Mouse (Mus musculus): ENCODE measurements around the gene Adamts10.

Adamts10 gene

DNA sequence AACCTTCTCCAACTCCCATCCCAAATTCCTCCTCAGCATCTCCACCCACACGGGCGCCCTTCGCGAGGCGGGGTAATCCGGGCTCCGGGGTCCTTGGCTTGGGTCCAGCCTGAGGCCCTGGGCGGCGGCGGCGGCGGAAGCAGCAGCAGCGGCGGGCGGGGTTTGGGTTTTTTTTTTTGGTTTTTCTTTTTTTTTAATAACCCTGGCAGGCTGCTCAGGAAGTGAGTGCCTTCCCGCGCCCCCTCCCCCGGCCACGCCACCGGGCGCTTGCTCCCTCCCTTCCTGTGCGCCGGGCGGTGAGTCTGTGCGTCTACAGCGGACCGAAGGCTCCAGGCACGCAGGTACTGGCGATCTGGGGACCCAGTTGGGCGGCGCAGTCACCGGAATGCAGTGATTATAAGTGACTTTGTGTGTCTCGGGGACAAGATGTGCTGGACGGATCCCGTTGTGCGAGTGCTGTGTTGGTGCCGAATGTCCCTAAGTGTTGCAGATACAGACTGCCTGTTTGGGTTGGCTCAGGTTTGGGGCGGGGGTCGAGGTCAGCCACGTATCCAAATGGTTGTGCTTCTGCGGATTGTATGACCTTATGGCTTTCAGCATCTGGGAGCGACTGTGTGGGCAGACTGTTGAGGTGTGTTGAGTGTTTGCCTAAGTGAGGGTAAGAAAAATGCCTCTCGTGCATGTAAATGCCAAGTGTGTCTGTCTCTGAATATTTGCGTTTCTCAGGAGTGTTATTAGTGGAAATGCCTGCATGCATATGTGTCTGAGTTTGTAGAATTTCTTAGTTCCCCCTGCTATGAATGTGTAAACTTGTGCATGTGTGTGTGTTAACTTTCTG lies at the start of gene Adamts10:
TSS of gene Adamts10 (plus strand) at position 287 of the 838 bp plus-strand sequence.
- DNase-seq (ENCODE audit: low read depth, low spot score) = peak; percentile 47

DNA sequence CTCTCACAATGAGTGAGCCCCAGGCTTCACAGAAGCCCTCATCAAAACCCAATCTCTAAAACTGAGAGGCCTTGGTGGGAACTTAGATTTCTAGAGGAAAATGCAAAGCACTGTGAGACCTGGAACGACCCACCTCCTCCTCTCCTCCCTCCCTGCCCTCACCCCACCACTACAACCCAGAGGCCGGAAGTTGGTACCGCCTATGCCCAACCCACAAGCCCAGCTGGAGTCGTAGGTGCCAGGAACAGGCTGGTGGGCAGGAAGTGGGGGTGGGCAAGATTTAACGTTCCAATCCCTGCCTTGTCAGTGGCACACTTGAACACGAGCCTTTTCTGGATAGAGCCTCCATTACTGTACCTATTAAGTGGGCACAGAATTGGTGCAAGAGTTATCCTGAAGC lies 40.0 kb upstream of the Adamts10 start:
- DNase-seq (ENCODE audit: low read depth, low spot score) = no peak

DNA sequence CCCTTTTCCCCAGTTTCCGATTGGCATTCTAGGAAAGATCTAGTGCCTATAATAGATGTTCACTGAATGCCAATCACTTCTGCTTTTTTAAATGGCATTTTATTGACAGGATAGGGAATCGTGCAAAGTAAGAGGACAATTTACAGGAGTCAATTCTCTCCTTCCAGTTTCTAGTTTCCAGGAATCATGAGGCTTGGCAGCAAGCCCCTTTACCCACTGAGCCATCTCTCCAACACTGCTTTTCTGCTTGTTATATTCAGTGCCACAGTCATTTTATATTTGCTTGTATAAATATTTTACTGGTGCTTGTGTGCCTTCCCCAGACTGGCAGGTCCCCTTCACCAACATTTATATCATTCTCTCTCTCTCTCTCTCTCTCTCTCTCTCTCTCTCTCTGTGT lies 36.8 kb upstream of the Adamts10 start:
- DNase-seq (ENCODE audit: low read depth, low spot score) = no peak

DNA sequence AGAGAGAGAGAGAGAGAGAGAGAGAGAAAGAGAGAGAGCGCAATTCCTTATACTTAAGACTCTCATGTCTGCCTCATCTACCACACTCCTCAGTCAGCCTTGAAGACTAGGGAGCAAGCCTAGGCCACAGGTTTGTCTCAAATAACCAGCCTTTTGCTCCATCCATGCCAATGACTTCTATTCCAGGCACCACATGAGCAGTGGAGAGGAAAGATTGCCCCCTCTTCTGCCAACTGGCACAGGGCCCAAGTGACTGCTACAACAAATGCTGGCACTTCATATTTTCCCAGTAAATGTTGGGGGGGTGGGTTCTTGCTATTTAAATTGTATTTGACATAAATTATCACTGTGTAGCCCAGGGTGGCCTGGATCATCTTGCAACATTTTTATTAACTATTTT lies 36.4 kb upstream of the Adamts10 start:
- DNase-seq (ENCODE audit: low read depth, low spot score) = peak; percentile 27

DNA sequence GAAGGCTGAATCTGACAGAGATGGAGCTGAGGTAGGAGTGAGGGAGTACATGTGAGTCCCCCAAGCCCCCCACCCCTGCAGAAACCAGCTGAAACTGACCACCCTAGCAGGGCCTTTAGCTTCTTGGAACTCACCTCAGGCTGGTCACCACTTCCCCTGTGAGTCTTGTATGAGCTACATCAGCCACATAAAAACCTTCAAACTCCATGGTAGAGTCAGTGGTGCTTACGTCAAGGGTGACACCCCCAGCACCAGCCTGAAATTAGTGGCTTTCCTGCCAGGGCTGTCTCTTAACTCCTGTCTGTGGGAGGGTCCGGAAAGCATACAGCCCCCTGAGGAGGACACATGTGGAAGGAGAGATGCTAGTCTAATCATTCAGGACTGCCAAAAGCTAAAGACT lies 32.6 kb upstream of the Adamts10 start:
- DNase-seq (ENCODE audit: low read depth, low spot score) = no peak

DNA sequence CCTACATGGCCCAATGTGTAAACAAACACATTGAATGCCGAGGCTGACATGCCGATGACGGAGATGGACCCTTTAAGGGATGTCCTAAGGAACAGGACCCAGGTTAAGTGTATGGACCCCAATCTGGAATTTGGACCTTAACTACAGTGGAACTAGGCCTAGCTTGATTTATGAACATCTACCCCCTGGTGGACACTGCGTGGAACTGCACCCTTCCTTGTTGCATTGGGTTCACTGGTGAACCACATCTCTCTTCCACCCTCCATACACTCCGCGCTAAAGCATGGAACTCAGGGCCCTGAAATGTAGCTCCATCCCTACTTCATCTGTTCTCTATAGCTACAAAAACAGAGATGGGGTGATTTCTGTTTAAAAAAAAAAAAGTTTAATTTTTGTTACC lies 30.9 kb upstream of the Adamts10 start:
- DNase-seq (ENCODE audit: low read depth, low spot score) = no peak

DNA sequence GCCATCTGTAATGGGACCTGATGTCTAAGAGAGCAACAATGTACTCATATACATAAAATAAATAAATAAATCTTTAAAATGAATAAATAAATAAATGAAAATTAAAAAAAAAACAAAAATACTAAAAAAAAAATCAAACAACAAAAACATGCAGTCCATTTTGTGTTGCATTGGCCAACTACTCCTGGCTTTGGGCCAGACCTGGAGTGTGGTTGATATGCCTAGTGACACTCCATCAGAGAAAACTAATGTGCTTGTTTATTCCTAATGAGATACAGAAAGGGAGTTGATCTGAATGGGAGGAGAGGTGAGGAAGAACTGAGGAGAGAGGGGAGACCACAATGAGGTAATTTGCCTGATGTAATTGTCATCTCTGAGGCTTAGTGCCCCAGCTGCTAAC lies 29.4 kb upstream of the Adamts10 start:
- DNase-seq (ENCODE audit: low read depth, low spot score) = no peak

DNA sequence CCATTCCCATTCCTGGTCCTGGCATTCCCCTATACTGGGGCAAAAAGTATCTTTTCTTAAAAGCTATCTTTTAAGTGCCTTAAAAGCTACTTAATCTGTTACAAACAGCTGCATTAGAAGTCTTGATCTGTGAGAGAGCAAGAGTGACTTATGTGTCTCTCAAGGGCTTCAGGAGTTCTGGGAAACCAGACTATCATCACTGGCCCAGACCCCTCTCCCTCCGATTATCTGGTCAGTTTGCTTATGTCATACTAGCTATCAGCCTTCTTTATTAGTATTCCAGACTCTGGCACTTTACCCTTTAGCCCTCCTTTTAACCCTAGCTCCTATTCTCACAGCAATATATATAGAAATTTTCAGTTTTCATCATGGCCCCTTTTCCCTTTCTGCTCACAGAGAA lies 25.1 kb upstream of the Adamts10 start:
- no peak for DNase-seq (ENCODE audit: low read depth, low spot score)

DNA sequence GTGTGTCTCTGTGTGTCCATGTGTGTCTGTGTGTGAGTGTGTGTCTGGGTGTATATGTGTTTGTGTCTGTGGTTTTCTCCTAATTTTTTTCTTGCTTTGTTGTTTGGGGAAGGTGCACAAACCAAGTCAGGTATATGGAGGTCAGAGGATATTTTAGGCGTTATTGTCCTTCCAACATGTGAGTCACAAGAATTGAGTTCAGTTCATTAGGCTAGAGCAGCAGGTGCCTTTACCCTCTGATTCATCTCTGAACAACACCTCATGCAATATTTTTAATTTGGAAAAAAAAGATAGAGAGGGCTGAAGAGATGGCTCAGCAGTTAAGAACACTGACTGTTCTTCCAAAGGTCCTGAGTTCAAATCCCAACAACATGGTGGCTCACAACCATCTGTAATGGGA lies 15.6 kb upstream of the Adamts10 start:
- no peak for DNase-seq (ENCODE audit: low read depth, low spot score)

DNA sequence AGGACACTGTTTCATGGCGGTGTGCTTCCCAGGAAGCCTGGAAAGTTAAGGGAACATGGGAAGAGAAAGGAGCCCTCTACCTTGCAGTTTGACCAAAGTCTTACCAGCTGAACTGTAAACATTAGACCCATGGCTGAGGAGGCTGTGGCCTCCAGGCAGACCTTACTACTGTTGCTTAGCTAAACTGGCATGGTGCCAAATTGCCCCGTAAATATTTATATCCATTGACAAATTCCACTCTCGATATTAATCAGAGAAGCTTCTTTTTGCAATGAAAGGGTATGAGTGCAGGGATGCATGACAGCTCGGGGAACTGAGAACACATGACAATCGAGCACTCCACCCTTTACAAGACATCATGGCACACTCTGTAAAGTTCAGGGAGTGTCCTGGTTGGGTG lies 13.8 kb upstream of the Adamts10 start:
- DNase-seq (ENCODE audit: low read depth, low spot score) = no peak

DNA sequence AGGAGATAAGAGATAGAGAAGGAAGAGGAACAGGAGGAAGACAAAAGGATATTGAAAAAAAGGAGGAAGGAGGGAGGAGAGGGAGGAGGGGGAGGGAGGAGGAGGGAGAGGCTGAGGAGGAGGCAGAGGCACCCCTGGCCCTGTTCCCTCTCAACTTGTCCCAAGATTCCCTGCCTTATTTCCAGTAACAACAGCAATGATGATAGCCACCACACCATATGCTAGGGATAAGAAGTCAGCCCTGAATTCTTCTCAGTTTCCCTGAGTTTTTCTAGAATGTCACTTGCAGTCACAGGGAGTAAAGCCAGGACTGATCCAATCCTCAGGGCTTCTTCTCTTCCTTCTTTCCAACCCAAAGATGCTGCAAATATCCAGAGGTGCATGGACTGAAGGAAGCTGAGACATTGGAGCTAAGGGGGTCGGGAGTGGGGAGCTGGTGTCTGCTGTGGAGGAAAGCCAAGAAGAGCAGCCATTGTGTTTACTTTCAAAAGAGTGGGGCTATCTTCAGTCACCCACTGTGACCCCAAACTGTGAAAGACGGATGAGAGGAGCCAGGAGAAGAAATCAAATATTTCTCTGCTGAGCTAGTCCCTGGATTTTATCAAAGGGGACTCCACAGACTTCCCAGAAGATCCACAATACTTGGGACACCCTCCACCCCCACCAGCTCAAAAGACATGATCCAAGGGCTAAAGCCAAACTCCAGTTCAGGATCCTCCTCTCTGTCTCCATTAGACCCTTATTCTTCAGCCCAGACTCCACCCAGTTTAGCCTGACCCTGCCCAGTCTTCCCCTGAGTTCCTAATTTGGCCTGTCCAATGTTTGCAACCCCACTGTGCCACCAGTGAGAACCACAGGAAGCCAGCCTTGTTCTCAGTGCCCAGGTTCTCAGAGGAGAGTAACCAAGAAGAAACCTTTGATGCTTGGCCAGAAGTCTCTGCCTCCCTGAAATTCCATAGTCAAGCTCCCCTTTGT lies 11.3 kb upstream of the Adamts10 start:
- DNase-seq (ENCODE audit: low read depth, low spot score) = no peak

DNA sequence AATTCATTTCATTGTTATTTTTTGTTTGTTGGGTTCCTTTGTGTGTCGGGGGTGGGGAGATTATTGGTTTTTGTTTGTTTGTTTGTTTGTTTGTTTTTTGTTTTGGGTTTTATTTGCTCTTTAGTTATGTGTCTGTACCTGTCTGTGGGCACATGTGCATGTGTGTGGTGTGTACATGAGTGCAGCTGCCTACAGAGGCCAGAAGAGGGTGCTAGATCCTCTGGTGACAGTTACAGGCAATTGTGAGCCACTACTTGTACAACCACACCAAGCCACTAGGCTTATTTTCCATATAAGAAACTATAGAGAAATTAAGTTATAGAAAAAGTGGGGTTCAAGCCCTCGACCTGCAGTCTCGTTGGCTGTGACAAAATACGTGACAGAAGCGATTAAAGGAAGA lies 10.1 kb upstream of the Adamts10 start:
- DNase-seq (ENCODE audit: low read depth, low spot score) = no peak

DNA sequence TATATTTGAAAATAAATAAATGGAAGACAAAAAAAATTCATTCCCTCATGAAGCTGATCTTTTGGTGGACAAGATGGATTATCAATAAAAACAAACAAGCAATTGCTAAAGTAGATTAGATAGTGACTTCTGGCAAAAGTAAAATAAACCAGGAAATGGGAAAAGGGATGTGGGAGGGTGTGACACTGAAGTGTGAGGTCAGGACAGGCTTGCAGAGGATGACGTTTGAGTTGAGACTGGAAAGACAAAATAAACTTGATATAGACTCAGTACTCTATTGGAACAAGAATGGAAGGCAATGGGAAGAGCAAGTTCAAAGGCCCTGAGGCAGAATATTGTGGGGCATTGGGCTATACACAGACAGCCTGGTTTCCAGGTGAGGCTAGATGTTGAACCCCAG lies 3.6 kb upstream of the Adamts10 start:
- no peak for DNase-seq (ENCODE audit: low read depth, low spot score)

DNA sequence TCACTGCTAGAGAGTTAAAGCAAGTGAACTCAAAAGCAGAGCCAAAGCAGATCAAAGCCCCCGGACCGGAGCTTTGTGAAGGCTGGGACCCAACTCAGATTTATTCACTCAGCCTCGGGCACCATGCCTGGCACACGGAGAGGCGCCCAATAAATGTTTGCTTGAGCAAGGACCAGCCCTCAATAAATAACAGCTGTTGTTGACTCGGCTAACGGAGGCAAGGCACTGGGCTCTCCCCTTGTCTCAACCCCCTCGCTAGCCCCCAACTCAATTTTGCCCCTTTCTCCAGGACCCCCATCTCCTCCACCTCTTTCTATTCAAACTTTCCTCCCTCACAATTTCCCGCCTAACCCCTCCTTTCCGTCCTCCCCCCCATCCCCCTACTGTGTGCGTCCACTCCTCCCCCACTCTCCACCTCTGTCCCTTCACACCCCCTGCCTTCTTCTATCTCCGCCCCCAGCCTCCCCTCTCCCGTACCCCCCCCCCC lies 530 bp upstream of the Adamts10 start:
- no peak for DNase-seq (ENCODE audit: low read depth, low spot score)

DNA sequence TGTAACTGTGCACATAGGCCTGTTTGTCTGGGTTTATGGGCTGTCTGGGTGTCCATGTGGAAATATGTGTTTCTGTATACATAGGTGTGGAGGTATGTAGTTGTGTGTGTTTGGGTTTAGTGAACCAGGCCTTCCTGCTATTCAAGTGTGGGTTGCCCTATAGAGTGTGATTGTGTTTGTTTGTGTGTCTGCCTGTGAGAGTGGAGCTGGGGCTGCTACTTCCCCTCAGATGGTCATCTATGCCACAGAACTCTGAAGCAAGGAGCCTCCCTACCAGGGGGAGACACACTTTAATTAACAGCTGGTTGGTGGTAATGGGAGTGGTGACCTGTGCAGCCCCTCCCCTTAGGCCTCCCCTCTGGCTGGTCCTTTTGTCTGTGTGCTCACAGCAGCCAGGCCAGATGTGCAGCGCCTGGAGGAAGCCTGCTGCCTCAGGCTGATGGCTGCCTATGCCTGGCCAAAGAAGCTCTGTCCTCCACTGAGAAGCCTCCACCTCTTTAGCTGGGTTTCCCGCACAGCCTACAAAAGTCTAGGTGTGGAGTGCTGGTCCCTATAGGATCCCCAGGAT lies 886 bp downstream of the Adamts10 start:
- DNase-seq (ENCODE audit: low read depth, low spot score) = peak; percentile 18

DNA sequence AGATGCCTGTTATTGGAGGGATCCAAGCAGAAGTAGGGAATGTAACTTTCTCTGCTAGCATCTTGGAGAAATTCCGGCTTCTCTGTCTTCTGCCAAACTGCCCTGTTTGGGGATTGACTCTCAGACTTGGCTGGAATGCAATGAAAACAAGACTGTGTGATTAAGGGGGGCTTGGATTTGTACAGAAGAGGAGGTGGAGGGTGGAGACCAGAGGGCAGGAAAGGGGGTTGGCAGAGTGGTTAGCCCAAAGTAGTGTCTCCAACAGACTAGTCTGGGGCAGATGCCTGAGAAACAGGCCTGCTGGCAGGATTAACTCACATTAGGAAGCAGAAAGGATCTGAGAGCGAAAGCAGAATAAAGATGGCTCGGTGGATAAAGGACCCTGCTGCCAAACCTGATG lies 2.5 kb downstream of the Adamts10 start:
- peak; percentile 53 for DNase-seq (ENCODE audit: low read depth, low spot score)

DNA sequence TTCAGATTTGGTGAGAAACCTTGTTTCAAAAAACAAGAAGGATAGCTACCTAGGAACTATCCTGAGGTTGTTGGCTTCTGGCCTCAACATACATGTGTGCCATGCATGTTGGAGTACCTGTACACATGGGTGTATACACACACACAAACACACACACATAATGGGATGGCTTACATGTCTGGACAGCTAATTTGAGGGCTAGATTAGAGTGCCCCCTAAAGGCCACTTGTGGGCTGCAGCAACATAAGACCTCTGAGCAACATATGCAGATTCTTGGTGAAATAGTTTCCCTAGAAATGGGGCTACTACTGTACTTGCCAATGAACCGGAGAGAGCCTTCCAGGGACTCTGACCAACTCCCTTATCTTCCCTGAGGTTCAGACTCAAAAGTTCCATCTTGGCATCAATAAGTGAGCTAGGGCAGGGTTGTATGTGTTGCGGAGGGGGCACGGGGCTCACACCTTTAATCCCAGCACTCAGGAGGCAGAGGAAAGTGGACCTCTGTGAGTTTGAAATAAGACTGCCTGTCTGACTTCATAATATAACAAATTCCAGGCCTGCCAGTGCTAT lies 15.2 kb downstream of the Adamts10 start:
- no peak for DNase-seq (ENCODE audit: low read depth, low spot score)

DNA sequence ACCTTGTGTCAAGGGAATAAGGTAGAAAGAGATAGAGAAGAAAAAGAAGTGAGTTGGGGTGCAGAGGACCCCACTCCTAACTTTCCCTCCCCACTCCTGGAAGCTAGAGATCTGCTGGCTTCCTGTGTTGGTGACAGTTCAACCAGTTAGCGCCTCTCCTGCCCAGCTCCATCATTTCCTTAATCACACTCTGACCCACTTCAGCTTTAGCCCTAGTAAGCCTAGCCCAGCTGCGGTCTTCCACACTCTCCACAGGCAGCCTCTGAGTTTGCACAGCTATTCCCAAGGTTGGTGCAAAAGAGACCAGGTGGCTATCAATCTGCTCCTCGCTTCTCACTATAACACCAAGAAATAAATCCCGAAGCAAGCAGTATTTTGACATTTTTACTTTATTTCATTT lies 15.9 kb downstream of the Adamts10 start:
- DNase-seq (ENCODE audit: low read depth, low spot score) = no peak

DNA sequence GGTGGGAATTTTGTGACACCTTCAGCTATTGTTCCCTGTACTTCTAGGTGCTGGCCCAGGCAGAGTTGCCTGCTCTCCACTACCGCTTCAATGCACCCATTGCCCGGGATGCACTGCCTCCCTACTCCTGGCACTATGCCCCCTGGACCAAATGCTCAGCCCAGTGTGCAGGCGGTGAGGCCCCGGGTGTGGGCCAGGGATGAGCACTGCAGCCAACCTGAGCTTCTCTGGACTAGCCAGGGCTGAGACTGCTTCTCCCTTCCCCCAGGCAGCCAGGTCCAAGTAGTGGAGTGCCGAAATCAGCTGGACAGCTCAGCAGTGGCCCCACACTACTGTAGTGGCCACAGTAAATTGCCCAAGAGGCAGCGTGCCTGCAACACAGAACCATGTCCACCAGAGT lies 25.2 kb downstream of the Adamts10 start:
- DNase-seq (ENCODE audit: low read depth, low spot score) = no peak

DNA sequence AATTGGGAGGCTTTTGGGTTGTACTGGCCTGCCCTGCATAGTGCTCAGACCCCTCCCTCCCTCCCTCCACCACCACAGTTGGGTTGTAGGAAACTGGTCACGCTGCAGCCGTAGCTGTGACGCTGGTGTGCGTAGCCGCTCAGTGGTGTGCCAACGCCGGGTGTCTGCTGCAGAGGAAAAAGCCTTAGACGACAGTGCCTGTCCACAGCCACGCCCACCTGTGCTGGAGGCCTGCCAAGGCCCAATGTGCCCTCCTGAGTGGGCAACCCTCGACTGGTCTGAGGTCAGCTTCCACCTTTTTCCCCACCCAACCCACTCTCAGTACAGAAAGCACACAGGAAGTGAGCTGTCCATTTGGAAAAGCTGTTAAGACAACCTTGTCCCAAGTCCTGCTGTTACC lies 26.4 kb downstream of the Adamts10 start:
- DNase-seq (ENCODE audit: low read depth, low spot score) = no peak

DNA sequence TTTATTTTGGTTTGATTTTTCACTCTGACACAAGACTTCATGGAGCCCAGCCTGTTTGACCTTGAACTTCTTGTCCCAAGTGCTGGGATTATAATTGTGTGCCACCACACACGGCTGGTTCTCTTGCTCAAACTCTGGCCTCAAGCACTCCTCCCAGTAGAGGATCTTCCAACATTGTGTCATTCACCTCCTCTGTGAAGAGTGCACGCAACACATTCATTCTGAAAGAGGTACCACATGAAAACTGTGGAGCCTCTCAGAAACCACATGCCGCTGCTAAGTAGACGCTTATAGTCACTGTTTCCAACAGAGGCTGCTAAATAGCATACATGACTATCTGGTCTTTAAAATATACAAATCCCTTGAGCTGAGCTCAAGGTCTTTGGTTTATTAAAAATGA lies 28.1 kb downstream of the Adamts10 start:
- no peak for DNase-seq (ENCODE audit: low read depth, low spot score)

DNA sequence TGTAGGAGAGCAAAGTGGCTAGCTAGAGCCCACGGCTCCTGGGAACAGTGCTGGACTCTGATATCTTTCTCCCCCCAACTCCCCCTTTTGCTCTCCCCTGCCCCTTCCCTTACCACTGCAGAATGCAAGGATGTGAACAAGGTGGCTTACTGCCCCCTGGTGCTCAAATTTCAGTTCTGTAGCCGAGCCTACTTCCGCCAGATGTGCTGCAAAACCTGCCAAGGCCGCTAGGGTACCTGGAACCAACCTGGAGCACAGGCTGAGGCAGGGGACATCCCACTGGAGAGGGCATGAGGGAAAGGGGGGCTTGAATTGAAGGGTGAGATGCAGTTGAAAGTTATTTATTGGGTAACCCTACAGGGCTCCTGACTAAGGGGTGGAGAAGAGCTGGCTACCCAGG lies 29.0 kb downstream of the Adamts10 start:
- no peak for DNase-seq (ENCODE audit: low read depth, low spot score)
